Mouse (Mus musculus): Measurements from ENCODE around the gene Wwp2.

The Wwp2 gene

GRCm38 (mm10) chr8:107599691-107600090 lies 163.5 kb downstream of the Wwp2 start:
- in situ Hi-C loops (cut with MboI, MseI): loop anchor here (25.0 kb wide), 1 partner anchor 1963 kb away; the partner anchor contains the start of genes Dhx38 and Txnl4b

- in situ Hi-C loops (cut with MboI, MseI): no loop called here
Measured at GRCm38 (mm10) chr8:107603026-107603425, 166.9 kb downstream of the Wwp2 start.
